Mouse (Mus musculus) liver, postnatal 0 days (tissue): ENCODE measurements around the gene Snx6. TPM values are rescaled to one million over a fixed set of nuclear protein-coding genes. Genes with fewer than 3 reads are reported as not detected.
"Not testable (repeated sequence)": the region's sequence is repeated elsewhere in the genome, so short reads cannot be mapped to it uniquely, and the experiment has no call there.

ENCODE experiments used
- ATAC-seq: fragments of 200-750 bp; cut with Nextera tagmentation; 2 replicates; pipeline ENCODE4 v1.8.0; 2017; ENCODE audit warnings: mild to moderate bottlenecking, moderate library complexity
- DNase-seq: peaks from one replicate; pipeline ENCODE4 v3.0.0-alpha.2; 2016
- H3K27ac ChIP-seq: fragments of 300-500 bp; sonication (generic); 2 replicates; pipeline ENCODE4 v1.5.1; 2014; ENCODE audit warnings: antibody characterized with exemption, moderate library complexity, mild to moderate bottlenecking, low read depth
- H3K27me3 ChIP-seq: fragments of 300-500 bp; sonication (generic); 2 replicates; pipeline ENCODE4 v1.6.1; 2014; ENCODE audit warnings: low read length, control low read depth, mixed read lengths; ENCODE audit not compliant: insufficient read depth
- H3K36me3 ChIP-seq: fragments of 300-500 bp; sonication (generic); replicated peaks from 2 replicates; pipeline ENCODE4 v1.6.1; 2014; ENCODE audit warnings: mild to moderate bottlenecking, control low read depth, low read length, moderate library complexity, mixed read lengths; ENCODE audit not compliant: insufficient read depth
- H3K4me1 ChIP-seq: fragments of 300-500 bp; sonication (generic); 2 replicates; pipeline ENCODE4 v1.6.1; 2014; ENCODE audit warnings: antibody characterized with exemption, mild to moderate bottlenecking, control low read depth; ENCODE audit not compliant: insufficient read depth
- H3K4me2 ChIP-seq: fragments of 300-500 bp; sonication (generic); 2 replicates; pipeline ENCODE4 v1.6.1; 2014; ENCODE audit warnings: low read depth, mild to moderate bottlenecking, low read length, moderate library complexity, mixed read lengths
- H3K4me3 ChIP-seq: fragments of 300-500 bp; sonication (generic); 2 replicates; pipeline ENCODE4 v1.5.1; 2014; ENCODE audit warnings: low read depth, low read length
- H3K9ac ChIP-seq: fragments of 300-500 bp; sonication (generic); replicated peaks from 2 replicates; pipeline ENCODE4 v1.6.1; 2014; ENCODE audit warnings: mild to moderate bottlenecking, moderate library complexity
- H3K9me3 ChIP-seq: fragments of 300-500 bp; sonication (generic); 2 replicates; pipeline ENCODE4 v1.6.1; 2016; ENCODE audit warnings: mild to moderate bottlenecking, control low read depth, low read length, mixed read lengths
- CTCF ChIP-seq: sonication (generic); IDR thresholded peaks from 2 replicates; pipeline ENCODE4 v1.5.1; 2016; ENCODE audit warnings: antibody characterized with exemption, low read depth
- EP300 ChIP-seq: IDR thresholded peaks from 2 replicates; pipeline ENCODE4 v1.6.1; 2016; ENCODE audit warnings: antibody characterized with exemption, low read depth, mild to moderate bottlenecking
- WGBS: fragments of 180-500 bp; shearing (Covaris S2); extraction: QIAGEN DNeasy Blood & Tissue Kit; methylation state at CpG from one replicate; pipeline ENCODE4 v1.1.7; 2014; ENCODE audit not compliant: insufficient replicate concordance; 5-methylcytosine and 5-hydroxymethylcytosine counted together
- polyA plus RNA-seq: library from polyadenylated mRNA; unstranded; fragments of >200 nt; fragmentation: Nextera tagmentation; extraction: Ambion mirVana; gene quantifications from 2 replicates; pipeline ENCODE4 v1.2.1, GENCODE M21; 2015

The Snx6 gene
- polyA plus RNA-seq, 1 experiment from 2014 or later = 56.0 TPM

- DNase-seq = peak; percentile 73
These were observed 39.5 kb upstream of the Snx6 start for GRCm38 (mm10) chr12:54834925-54835447.

GRCm38 (mm10) chr12:54833856-54834399, 38.4 kb upstream of the Snx6 start:
- WGBS = 69% methylated on average over 9 of the region's 9 CpGs
- Histone ChIP-seq H3K4me1 (0 out of 2 replicates have a peak, but pooled peaks cover 6% of the 10 kb centered on the region), H3K4me3 (no peak overlapping the region), H3K9me3 (no peaks in the 10 kb centered on the region), H3K4me2 (no peak overlapping the region), H3K27ac (no peak overlapping the region), H3K36me3 (no peaks in the 10 kb centered on the region), H3K9ac (no peak overlapping the region), H3K27me3 (no peaks in the 10 kb centered on the region)
- DNase-seq (no peak), ATAC-seq (no peak)
- TF ChIP-seq EP300 (no peak), CTCF (no peak)

More at GRCm38 (mm10) chr12:54834925-54835447, 39.5 kb upstream of the Snx6 start:
- H3K27me3 ChIP-seq = no peaks in the 10 kb centered on the region
- ATAC-seq = peak; percentile 79
- no peak for TF ChIP-seq EP300
- no peak for TF ChIP-seq CTCF
- H3K9ac ChIP-seq = peak overlapping the region; percentile 3; the same call in 1 of the 2 replicates
- H3K4me1 ChIP-seq = 0 out of 2 replicates have a peak, but pooled peaks cover 6% of the 10 kb centered on the region
- H3K36me3 ChIP-seq = no peaks in the 10 kb centered on the region
- peak overlapping the region; percentile 41 for H3K4me3 ChIP-seq
- H3K27ac ChIP-seq = no peak overlapping the region
- H3K9me3 ChIP-seq = no peaks in the 10 kb centered on the region
- peak overlapping the region; percentile 71 for H3K4me2 ChIP-seq
- 7% methylated on average over 11 of the region's 11 CpGs for WGBS

DNA sequence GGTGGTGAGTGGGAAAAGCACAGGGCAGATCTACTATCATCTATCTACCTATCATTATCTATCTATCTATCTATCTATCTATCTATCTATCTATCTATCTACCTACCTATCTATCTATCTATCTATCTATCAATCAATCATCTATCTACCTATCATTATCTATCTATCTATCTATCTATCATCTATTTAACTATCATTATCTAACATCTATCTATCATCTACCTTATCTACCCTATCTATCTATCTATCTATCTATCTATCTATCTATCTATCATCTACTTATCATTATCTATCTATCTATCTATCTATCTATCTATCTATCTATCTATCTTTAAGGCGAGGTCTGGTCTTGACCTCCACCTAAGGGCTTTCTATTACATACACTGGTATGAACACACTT, 36.4 kb upstream of the Snx6 start:
- not testable (repeated sequence) for ATAC-seq, H3K4me1 ChIP-seq, H3K4me3 ChIP-seq, H3K9me3 ChIP-seq, H3K9ac ChIP-seq, H3K27ac ChIP-seq, H3K36me3 ChIP-seq, H3K4me2 ChIP-seq, H3K27me3 ChIP-seq, DNase-seq
- WGBS = 66% methylated on average over 1 of the region's 1 CpGs

DNA sequence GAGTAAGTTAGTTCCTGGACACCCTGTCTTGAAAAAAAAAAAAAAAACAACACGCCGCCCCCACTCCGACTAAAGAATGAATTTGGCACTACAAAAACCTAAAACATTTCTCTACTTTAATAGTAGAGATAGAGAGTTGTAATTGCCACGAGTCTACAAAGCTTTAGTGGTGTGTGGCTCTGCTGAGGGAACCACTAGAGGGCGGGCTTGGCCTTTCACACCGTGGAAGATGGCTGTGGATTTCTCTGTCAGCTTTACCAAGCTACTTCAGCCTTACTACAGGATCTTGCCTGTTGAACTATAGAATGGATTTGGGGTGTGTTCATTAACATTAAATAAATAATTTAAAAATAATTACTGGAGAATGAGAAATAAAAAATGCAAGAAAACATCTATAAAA, 35.1 kb upstream of the Snx6 start:
- peak; percentile 53; the same call in 1 of the 2 replicates for ATAC-seq

GRCm38 (mm10) chr12:54829876-54830275, 34.4 kb upstream of the Snx6 start:
- Histone ChIP-seq H3K27me3 (no peaks in the 10 kb centered on the region), H3K4me1 (0 out of 2 replicates have a peak, but pooled peaks cover 2% of the 10 kb centered on the region), H3K36me3 (no peaks in the 10 kb centered on the region), H3K9ac (no peak overlapping the region), H3K4me3 (no peak overlapping the region), H3K9me3 (no peaks in the 10 kb centered on the region), H3K27ac (no peak overlapping the region), H3K4me2 (no peak overlapping the region)
- WGBS = 47% methylated on average over 5 of the region's 5 CpGs
- TF ChIP-seq CTCF (no peak), EP300 (no peak)
- DNase-seq (no peak), ATAC-seq (no peak)

More for the DNA sequence above, 35.1 kb upstream of the Snx6 start:
- 8% methylated on average over 6 of the region's 6 CpGs for WGBS
- TF ChIP-seq EP300 (no peak), CTCF (peak; percentile 95)
- Histone ChIP-seq H3K4me3 (no peak overlapping the region), H3K4me2 (no peak overlapping the region), H3K9me3 (no peaks in the 10 kb centered on the region), H3K9ac (no peak overlapping the region), H3K27me3 (no peaks in the 10 kb centered on the region), H3K4me1 (0 out of 2 replicates have a peak, but pooled peaks cover 6% of the 10 kb centered on the region), H3K36me3 (no peaks in the 10 kb centered on the region), H3K27ac (no peak overlapping the region)
- peak; percentile 84 for DNase-seq

- H3K9me3 ChIP-seq = no peaks in the 10 kb centered on the region
- DNase-seq = no peak
- H3K9ac ChIP-seq = no peak overlapping the region
- no peak overlapping the region for H3K4me3 ChIP-seq
- TF ChIP-seq CTCF (no peak), EP300 (no peak)
- H3K27me3 ChIP-seq = no peaks in the 10 kb centered on the region
- H3K36me3 ChIP-seq = no peaks in the 10 kb centered on the region
- H3K4me2 ChIP-seq = no peak overlapping the region
- no peak for ATAC-seq
- WGBS = 71% methylated on average over 1 of the region's 1 CpGs
- H3K4me1 ChIP-seq = no peaks in the 10 kb centered on the region
- no peak overlapping the region for H3K27ac ChIP-seq
These were observed 32.5 kb upstream of the Snx6 start for GRCm38 (mm10) chr12:54828043-54828442.
